Mouse (Mus musculus): Measurements from ENCODE around the gene Gm21103.
"Not testable (repeated sequence)": the region's sequence is repeated elsewhere in the genome, so short reads cannot be mapped to it uniquely, and the experiment has no call there.

Gm21103 gene

GRCm38 (mm10) chr14:6304743-6305142 is at the start of gene Gm21103:
Gene Gm21103 (minus strand): TSS chr14:6304843.
- DNase-seq (ENCODE audit: low spot score), result not testable (repeated sequence)

DNA sequence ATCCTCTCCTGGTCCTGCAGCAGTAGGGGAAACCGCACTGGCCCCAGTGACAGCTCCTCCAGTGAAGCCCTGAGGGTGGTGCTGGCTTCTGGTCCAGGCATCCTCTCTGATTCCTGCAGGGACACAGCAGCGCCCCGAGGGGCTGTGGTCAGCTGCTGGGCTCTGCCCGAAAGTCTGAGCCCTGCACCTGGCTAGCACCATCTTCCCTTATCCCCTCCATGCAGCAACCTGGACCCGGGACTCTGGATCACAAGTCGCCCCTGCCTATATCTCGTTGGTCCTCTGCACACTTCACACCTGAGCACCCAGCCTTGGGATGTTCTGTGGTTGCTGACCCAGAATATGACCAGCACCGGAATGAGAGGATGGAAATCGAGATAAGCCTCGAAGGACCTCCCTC is 38.9 kb upstream of the Gm21103 start, which contains the start of gene Gm3618:
TSS of gene Gm3618 (minus strand) at position 101 of the 400 bp plus-strand sequence.
- DNase-seq (ENCODE audit: low spot score), result not testable (repeated sequence)

GRCm38 (mm10) chr14:6286931-6287715 is 17.5 kb downstream of the Gm21103 start, which contains the start of gene Gm3411:
Gene Gm3411 (minus strand): TSS chr14:6287250.
- DNase-seq (ENCODE audit: low spot score), result peak; percentile 22
